Mouse (Mus musculus) MEL (cell line): ENCODE measurements around the gene Osgepl1. TPM values are rescaled to one million over a fixed set of nuclear protein-coding genes. Genes with fewer than 3 reads are reported as not detected.

Source experiments
- DNase-seq: peaks from one replicate; pipeline ENCODE4 v3.0.0; 2011; ENCODE audit warnings: low read depth, low spot score
- H3K27ac ChIP-seq: 2 replicates; pipeline ENCODE4 v1.5.1; 2012; ENCODE audit warnings: low read depth, mild to moderate bottlenecking, control low read depth, low read length, moderate library complexity; ENCODE audit not compliant: control insufficient read depth
- H3K27me3 ChIP-seq, 2 experiments: fragments of 150-350 bp in 1 of 2; sonication (generic) in 1 of 2; 2 replicates each; pipeline ENCODE4 v1.6.1; 2012; ENCODE audit warnings: low read length in 2 of 2, mild to moderate bottlenecking in 2 of 2, improper control_type of control experiment in 1 of 2, moderate library complexity in 1 of 2; ENCODE audit not compliant: insufficient read depth in 2 of 2, control insufficient read depth in 1 of 2
- H3K36me3 ChIP-seq, 2 experiments: 2 replicates each; pipeline ENCODE4 v1.6.1; 2012 to 2014; ENCODE audit warnings: low read length in 2 of 2, improper control_type of control experiment in 1 of 2, inconsistent platforms in 1 of 2, mild to moderate bottlenecking in 1 of 2; ENCODE audit not compliant: insufficient read depth in 2 of 2, control insufficient read depth in 1 of 2
- H3K4me1 ChIP-seq, 2 experiments: fragments of 150-350 bp in 1 of 2; sonication (generic) in 1 of 2; 2 replicates each; pipeline ENCODE4 v1.6.1; 2012; ENCODE audit warnings: low read length in 2 of 2, improper control_type of control experiment in 1 of 2, mild to moderate bottlenecking in 1 of 2; ENCODE audit not compliant: insufficient read depth in 2 of 2, control insufficient read depth in 1 of 2
- H3K4me3 ChIP-seq, 2 experiments: fragments of 150-350 bp in 1 of 2; sonication (generic) in 1 of 2; 2 replicates each; pipeline ENCODE4 v1.5.1; 2012; ENCODE audit warnings: low read depth in 2 of 2, low read length in 2 of 2, mild to moderate bottlenecking in 2 of 2, moderate library complexity in 2 of 2, control low read depth in 1 of 2, improper control_type of control experiment in 1 of 2; ENCODE audit not compliant: control insufficient read depth in 1 of 2, insufficient read depth in 1 of 2
- H3K79me2 ChIP-seq: 2 replicates; pipeline ENCODE4 v1.6.1; 2012; ENCODE audit warnings: mild to moderate bottlenecking, low read length, moderate library complexity; ENCODE audit not compliant: control insufficient read depth, poor library complexity, insufficient read depth
- H3K9ac ChIP-seq: 2 replicates; pipeline ENCODE4 v1.6.1; 2012; ENCODE audit warnings: low read depth, mild to moderate bottlenecking, control low read depth, low read length, moderate library complexity; ENCODE audit not compliant: control insufficient read depth, poor library complexity, severe bottlenecking
- H3K9me3 ChIP-seq: fragments of 150-350 bp; sonication (generic); replicated peaks from 2 replicates; pipeline ENCODE4 v1.6.1; 2012; ENCODE audit warnings: mild to moderate bottlenecking, low read length, improper control_type of control experiment, moderate library complexity; ENCODE audit not compliant: insufficient read depth
- BHLHE40 ChIP-seq: IDR thresholded peaks from 2 replicates; pipeline ENCODE4 v1.6.1; 2012; ENCODE audit warnings: low read depth, mild to moderate bottlenecking, inconsistent platforms, low read length, improper control_type of control experiment, borderline replicate concordance
- CTCF ChIP-seq, 3 experiments: IDR thresholded peaks in 2 of 3; conservative IDR thresholded peaks in 1 of 3; 2 replicates each; pipeline ENCODE4 v1.5.1; 2011 to 2012; ENCODE audit warnings: low read length in 3 of 3, low read depth in 2 of 3, mild to moderate bottlenecking in 2 of 3, improper control_type of control experiment in 1 of 3, inconsistent platforms in 1 of 3, mixed read lengths in 1 of 3, moderate library complexity in 1 of 3; ENCODE audit not compliant: control insufficient read depth in 1 of 3, insufficient read depth in 1 of 3, poor library complexity in 1 of 3, severe bottlenecking in 1 of 3
- ELF1 ChIP-seq: IDR thresholded peaks from 2 replicates; pipeline ENCODE4 v1.6.1; 2014; ENCODE audit warnings: low read depth, mild to moderate bottlenecking, inconsistent platforms, low read length, improper control_type of control experiment, moderate library complexity
- ETS1 ChIP-seq: IDR thresholded peaks from 2 replicates; pipeline ENCODE4 v1.6.1; 2012; ENCODE audit warnings: low read depth, mild to moderate bottlenecking, inconsistent platforms, low read length, improper control_type of control experiment, moderate library complexity
- GATA1 ChIP-seq: IDR thresholded peaks from 2 replicates; pipeline ENCODE4 v1.6.1; 2011; ENCODE audit warnings: low read depth, low read length, improper control_type of control experiment
- HCFC1 ChIP-seq: IDR thresholded peaks from 2 replicates; pipeline ENCODE4 v1.6.1; 2012; ENCODE audit warnings: low read depth, mild to moderate bottlenecking, inconsistent platforms, low read length, improper control_type of control experiment, moderate library complexity
- JUND ChIP-seq: IDR thresholded peaks from 2 replicates; pipeline ENCODE4 v1.6.1; 2011; ENCODE audit warnings: low read depth, mild to moderate bottlenecking, improper control_type of control experiment, low read length
- KAT2A ChIP-seq: conservative IDR thresholded peaks from 2 replicates; pipeline ENCODE4 v1.6.1; 2012; ENCODE audit warnings: low read depth, low read length, improper control_type of control experiment, inconsistent platforms
- MAX ChIP-seq: IDR thresholded peaks from 2 replicates; pipeline ENCODE4 v1.6.1; 2011; ENCODE audit warnings: low read length, improper control_type of control experiment
- MEF2A ChIP-seq: IDR thresholded peaks from 2 replicates; pipeline ENCODE4 v1.6.1; 2014; ENCODE audit warnings: low read depth, mild to moderate bottlenecking, inconsistent platforms, low read length, improper control_type of control experiment; ENCODE audit not compliant: poor library complexity, insufficient replicate concordance, severe bottlenecking; ENCODE audit errors: extremely low read depth
- MYB ChIP-seq: IDR thresholded peaks from 2 replicates; pipeline ENCODE4 v1.6.1; 2011; ENCODE audit warnings: mild to moderate bottlenecking, low read depth, low read length, improper control_type of control experiment
- MYC ChIP-seq: IDR thresholded peaks from 2 replicates; pipeline ENCODE4 v1.6.1; 2011; ENCODE audit warnings: low read depth, mild to moderate bottlenecking, low read length, improper control_type of control experiment, moderate library complexity
- NELFE ChIP-seq: IDR thresholded peaks from 2 replicates; pipeline ENCODE4 v1.6.1; 2011; ENCODE audit warnings: low read depth, low read length, improper control_type of control experiment
- POLR2A ChIP-seq, 2 experiments: IDR thresholded peaks; 2 replicates each; pipeline ENCODE4 v1.6.1; 2011 to 2012; ENCODE audit warnings: low read length in 2 of 2, mild to moderate bottlenecking in 2 of 2, control low read depth in 1 of 2, improper control_type of control experiment in 1 of 2, low read depth in 1 of 2, moderate library complexity in 1 of 2; ENCODE audit not compliant: control insufficient read depth in 1 of 2, insufficient read depth in 1 of 2, poor library complexity in 1 of 2
- POLR2AphosphoS2 ChIP-seq: IDR thresholded peaks from 2 replicates; pipeline ENCODE4 v1.6.1; 2011; ENCODE audit warnings: low read length, improper control_type of control experiment
- POLR2AphosphoS5 ChIP-seq: IDR thresholded peaks from 2 replicates; pipeline ENCODE4 v1.6.1; 2012; ENCODE audit warnings: low read depth, borderline replicate concordance, mild to moderate bottlenecking, inconsistent platforms, low read length, moderate library complexity, mixed read lengths
- RAD21 ChIP-seq: IDR thresholded peaks from 2 replicates; pipeline ENCODE4 v1.6.1; 2011; ENCODE audit warnings: mild to moderate bottlenecking, low read depth, low read length, improper control_type of control experiment
- RCOR1 ChIP-seq: IDR thresholded peaks from 2 replicates; pipeline ENCODE4 v1.6.1; 2012; ENCODE audit warnings: low read depth, mild to moderate bottlenecking, inconsistent platforms, low read length, improper control_type of control experiment
- SIN3A ChIP-seq: IDR thresholded peaks from 2 replicates; pipeline ENCODE4 v1.6.1; 2012; ENCODE audit warnings: low read length, improper control_type of control experiment, inconsistent platforms
- SMC3 ChIP-seq: IDR thresholded peaks from 2 replicates; pipeline ENCODE4 v1.6.1; 2011; ENCODE audit warnings: low read depth, low read length, improper control_type of control experiment
- TBP ChIP-seq: IDR thresholded peaks from 2 replicates; pipeline ENCODE4 v1.8.0; 2011; ENCODE audit warnings: low read depth, low read length, improper control_type of control experiment
- USF1 ChIP-seq: IDR thresholded peaks from 2 replicates; pipeline ENCODE4 v1.6.1; 2014; ENCODE audit warnings: low read depth, mild to moderate bottlenecking, inconsistent platforms, low read length, improper control_type of control experiment, moderate library complexity
- ZC3H11A ChIP-seq: IDR thresholded peaks from 2 replicates; pipeline ENCODE4 v1.6.1; 2012; ENCODE audit warnings: low read depth, mild to moderate bottlenecking, inconsistent platforms, low read length, improper control_type of control experiment
- ZMIZ1 ChIP-seq: IDR thresholded peaks from 2 replicates; pipeline ENCODE4 v1.6.1; 2012; ENCODE audit warnings: low read depth, mild to moderate bottlenecking, inconsistent platforms, low read length, improper control_type of control experiment, moderate library complexity
- ZNF384 ChIP-seq: IDR thresholded peaks from 2 replicates; pipeline ENCODE4 v1.6.1; 2012; ENCODE audit warnings: low read depth, mild to moderate bottlenecking, inconsistent platforms, low read length, improper control_type of control experiment
- polyA plus RNA-seq, 2 experiments: library from polyadenylated mRNA; stranded (reverse) in 1 of 2; unstranded in 1 of 2; fragments of >175 nt in 1 of 2; fragments of >200 nt in 1 of 2; gene quantifications; 2 replicates each; pipeline versions ENCODE4 v1.2.1 to v1.2.4; 2012; ENCODE audit warnings: low replicate concordance in 2 of 2, low read depth in 1 of 2; ENCODE audit not compliant: insufficient read length in 2 of 2, insufficient read depth in 1 of 2, missing spikeins in 1 of 2
- total RNA-seq: library from RNA; depleted of rRNA; stranded (reverse); fragments of 300-350 nt; gene quantifications from 2 replicates; pipeline ENCODE4 v1.2.3, GENCODE M21; 2012

Osgepl1 gene
- total and polyA plus RNA-seq, 3 experiments, result 14.1 to 14.5 TPM; not detected in 1

DNA sequence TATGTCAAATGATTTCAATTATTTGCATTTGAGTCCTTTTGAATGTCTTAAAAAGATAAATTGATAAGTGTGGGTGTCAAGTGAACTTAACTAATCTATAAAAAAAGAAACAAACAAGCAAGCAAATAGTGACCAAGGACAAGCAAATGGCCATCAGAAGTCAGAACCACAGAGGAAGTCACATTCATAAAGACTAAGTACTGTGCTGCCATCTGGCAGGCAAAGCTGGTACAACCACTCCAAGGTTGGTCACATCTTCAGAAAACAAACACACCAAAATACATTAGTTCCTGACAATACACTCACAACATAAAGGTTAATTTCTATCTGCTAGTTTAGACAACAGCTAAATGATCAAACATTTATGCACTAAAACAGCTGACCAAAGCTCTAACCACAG lies 40.8 kb upstream of the Osgepl1 start:
- no peaks in the 10 kb centered on the region for H3K4me1 ChIP-seq
- no peak for TF ChIP-seq KAT2A
- TF ChIP-seq MEF2A, result no peak
- no peak for TF ChIP-seq GATA1
- TF ChIP-seq RCOR1, result no peak
- peak; percentile 48 for TF ChIP-seq RAD21
- no peak for TF ChIP-seq MAX
- peak; percentile 28; the same call in 1 of the 2 replicates for TF ChIP-seq ZC3H11A
- TF ChIP-seq POLR2AphosphoS2, result no peak
- no peak for TF ChIP-seq ETS1
- peak; percentile 20 to 55 (median 21); a peak in 4 of 6 replicates for TF ChIP-seq CTCF (IDR thresholded peaks at IDR 0.05 in 2 of 3, conservative IDR thresholded peaks at IDR 0.05 in 1 of 3; ENCODE audit: control insufficient read depth in 1 of 3, insufficient read depth in 1 of 3, low read depth in 2 of 3, low read length in 3 of 3, poor library complexity in 1 of 3, severe bottlenecking in 1 of 3)
- TF ChIP-seq SMC3, result peak; percentile 71
- TF ChIP-seq NELFE, result no peak
- TF ChIP-seq TBP, result no peak
- TF ChIP-seq SIN3A, result no peak
- TF ChIP-seq POLR2A (IDR thresholded peaks at IDR 0.05; ENCODE audit: control insufficient read depth in 1 of 2, insufficient read depth in 1 of 2, low read depth in 1 of 2, low read length in 2 of 2, poor library complexity in 1 of 2), result no peak
- no peak for TF ChIP-seq POLR2AphosphoS5
- TF ChIP-seq, all 39 proteins: peak for 4
- Histone ChIP-seq H3K9me3 (no peaks in the 10 kb centered on the region), H3K4me3 (no peak overlapping the region), H3K27ac (no peak overlapping the region), H3K9ac (no peak overlapping the region), H3K27me3 (no peaks in the 10 kb centered on the region), H3K36me3 (peaks cover 0 to 13% of the 10 kb centered on the region in 2 experiments; a peak in 2 of 4 replicates), H3K79me2 (no peaks in the 10 kb centered on the region; the same call in 1 of the 2 replicates)
- DNase-seq, result peak; percentile 20

DNA sequence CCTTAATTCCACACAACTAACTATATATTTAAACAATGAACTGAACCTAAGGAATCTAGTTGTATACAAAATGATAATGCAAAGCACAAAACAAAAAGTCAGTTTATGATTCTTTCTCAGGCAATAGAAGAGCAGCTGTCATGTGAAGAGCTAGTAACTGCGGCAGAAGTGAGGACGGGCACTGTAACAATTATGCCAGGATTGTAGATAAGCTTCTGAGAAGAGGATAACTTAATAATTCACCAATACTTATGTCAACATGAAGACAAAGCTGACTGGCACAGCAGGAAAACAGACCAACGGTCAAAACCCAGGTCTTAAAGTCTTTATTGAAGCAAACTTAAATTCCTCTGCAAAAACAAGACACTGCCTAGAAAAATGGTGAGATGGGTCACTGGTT lies 22.2 kb upstream of the Osgepl1 start:
- H3K4me1 ChIP-seq, result no peaks in the 10 kb centered on the region; a peak in 1 of 4 replicates
- H3K79me2 ChIP-seq, result peaks cover 1% of the 10 kb centered on the region
- H3K27me3 ChIP-seq, result no peaks in the 10 kb centered on the region
- peaks cover 0 to 4% of the 10 kb centered on the region in 2 experiments; a peak in 1 of 4 replicates for H3K36me3 ChIP-seq
- no peaks in the 10 kb centered on the region for H3K9me3 ChIP-seq
- TF ChIP-seq SIN3A (no peak), USF1 (no peak), MEF2A (no peak), MYC (no peak), POLR2A (IDR thresholded peaks at IDR 0.05; ENCODE audit: control insufficient read depth in 1 of 2, insufficient read depth in 1 of 2, low read depth in 1 of 2, low read length in 2 of 2, poor library complexity in 1 of 2) (no peak), JUND (no peak), KAT2A (no peak), ZMIZ1 (no peak), TBP (no peak), HCFC1 (no peak), ZC3H11A (no peak), MYB (no peak), ZNF384 (no peak), BHLHE40 (no peak), ELF1 (no peak)
- TF ChIP-seq, all 39 proteins: peak for 0
- Histone ChIP-seq H3K4me3 (no peak overlapping the region), H3K27ac (no peak overlapping the region), H3K9ac (no peak overlapping the region)
- DNase-seq, result no peak
